Mouse (Mus musculus) ES-Bruce4 (cell line): ENCODE data around the gene Clpb. TPM values are rescaled to one million over a fixed set of nuclear protein-coding genes. Genes with fewer than 3 reads are reported as not detected.

Experiments
- H3K27ac ChIP-seq: 2 replicates; pipeline ENCODE4 v1.5.1; 2012; ENCODE audit warnings: low read length, inconsistent platforms; ENCODE audit not compliant: insufficient read depth
- H3K27me3 ChIP-seq: 2 replicates; pipeline ENCODE4 v1.6.1; 2012; ENCODE audit warnings: mild to moderate bottlenecking, low read length, inconsistent platforms; ENCODE audit not compliant: control insufficient read depth, poor library complexity, insufficient read depth, severe bottlenecking
- H3K36me3 ChIP-seq: 2 replicates; pipeline ENCODE4 v1.6.1; 2012; ENCODE audit warnings: inconsistent platforms, mild to moderate bottlenecking, low read length, moderate library complexity; ENCODE audit not compliant: control insufficient read depth, poor library complexity, insufficient read depth, severe bottlenecking
- H3K4me1 ChIP-seq: one replicate; pipeline ENCODE4 v1.8.1; 2011; ENCODE audit warnings: low read length; ENCODE audit not compliant: control insufficient read depth, insufficient read depth
- H3K4me3 ChIP-seq: 2 replicates; pipeline ENCODE4 v1.5.1; 2011; ENCODE audit warnings: low read depth, mild to moderate bottlenecking, low read length
- H3K9ac ChIP-seq: 2 replicates; pipeline ENCODE4 v1.6.1; 2012; ENCODE audit warnings: low read depth, mild to moderate bottlenecking, inconsistent platforms; ENCODE audit not compliant: poor library complexity, severe bottlenecking
- H3K9me3 ChIP-seq: replicated peaks from 2 replicates; pipeline ENCODE4 v1.6.1; 2012; ENCODE audit warnings: mild to moderate bottlenecking, low read length, inconsistent platforms; ENCODE audit not compliant: control insufficient read depth, poor library complexity, insufficient read depth, severe bottlenecking
- CTCF ChIP-seq: IDR thresholded peaks from one replicate; pipeline ENCODE4 v1.8.1; 2011; ENCODE audit warnings: low read depth, low read length
- EP300 ChIP-seq: IDR thresholded peaks from 2 replicates; pipeline ENCODE4 v1.6.1; 2011; ENCODE audit warnings: low read depth, low read length; ENCODE audit not compliant: insufficient read depth
- POLR2A ChIP-seq: IDR thresholded peaks from one replicate; pipeline ENCODE4 v1.8.1; 2011; ENCODE audit warnings: low read length; ENCODE audit not compliant: insufficient read depth
- polyA plus RNA-seq: library from polyadenylated mRNA; stranded (reverse); fragments of >200 nt; gene quantifications from 2 replicates; pipeline ENCODE4 v1.2.4, GENCODE M21; 2011; ENCODE audit warnings: low read depth; ENCODE audit not compliant: missing spikeins, insufficient read depth, insufficient read length

Clpb gene
- polyA plus RNA-seq, 1 experiment, result 58.9 TPM

DNA sequence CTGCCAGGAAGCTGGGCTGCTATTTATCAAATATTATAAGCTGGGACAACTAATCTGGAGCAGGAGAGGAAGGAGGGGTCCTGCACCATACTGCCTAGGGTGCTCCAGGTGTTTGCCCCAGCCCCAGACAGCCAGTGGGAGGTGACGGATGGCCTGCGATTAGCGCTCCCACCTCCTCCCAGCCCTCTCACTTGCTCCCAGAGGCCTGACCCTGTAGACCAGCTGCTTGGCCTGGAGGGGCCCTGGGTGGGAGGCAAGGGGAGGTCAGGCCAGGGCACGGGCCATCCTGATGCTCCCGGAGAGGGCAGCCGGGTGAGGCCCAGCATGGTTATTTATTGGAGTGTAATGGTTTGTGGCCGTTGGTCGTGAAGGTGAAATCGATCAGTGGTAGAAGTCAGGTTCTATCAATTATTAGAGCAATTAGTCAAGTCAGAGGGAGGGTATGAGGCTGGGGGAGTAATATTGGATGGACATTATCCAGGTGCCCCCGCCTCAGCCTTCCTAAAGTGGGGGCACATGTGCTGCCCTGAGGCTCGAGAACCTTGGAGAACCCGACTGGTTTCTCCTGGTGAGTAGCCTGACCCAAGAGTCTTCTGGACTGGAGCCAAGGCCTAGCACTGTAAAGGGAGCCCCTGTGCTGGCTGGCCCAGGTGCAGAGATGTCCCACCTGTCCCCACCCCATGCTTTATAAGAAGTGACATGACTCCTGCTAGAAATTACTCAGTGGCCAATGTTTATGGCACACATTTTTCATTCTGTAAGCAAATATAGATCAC is 83.3 kb downstream of the Clpb start:
- H3K4me3 ChIP-seq, result no peak overlapping the region
- H3K9ac ChIP-seq, result no peak overlapping the region
- TF ChIP-seq EP300 (no peak), POLR2A (no peak)
- no peaks in the 10 kb centered on the region for H3K9me3 ChIP-seq
- no peaks in the 10 kb centered on the region for H3K4me1 ChIP-seq
- no peaks in the 10 kb centered on the region for H3K36me3 ChIP-seq
- H3K27me3 ChIP-seq, result no peaks in the 10 kb centered on the region
- H3K27ac ChIP-seq, result no peak overlapping the region

DNA sequence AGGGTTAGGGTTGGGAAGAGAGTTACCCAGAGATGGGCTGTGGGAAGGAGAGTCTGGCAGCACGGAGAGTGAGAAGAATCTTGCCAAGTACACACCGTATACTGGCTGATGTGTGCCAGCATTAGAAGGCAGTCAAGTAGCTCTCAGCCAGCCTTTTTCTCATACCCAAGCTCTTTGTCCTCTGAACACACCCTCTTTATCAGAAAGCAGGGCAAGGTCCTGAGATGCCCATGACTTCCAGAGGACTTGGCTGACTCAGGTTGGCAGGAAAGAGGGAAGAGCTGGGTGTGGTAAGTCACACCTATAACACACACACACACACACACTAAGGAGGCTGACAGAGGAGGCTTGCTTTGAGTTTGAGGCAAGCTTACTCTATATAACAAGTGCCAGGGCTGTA is 86.8 kb downstream of the Clpb start:
- Histone ChIP-seq H3K36me3 (no peaks in the 10 kb centered on the region), H3K9ac (no peak overlapping the region), H3K4me3 (no peak overlapping the region), H3K9me3 (no peaks in the 10 kb centered on the region), H3K27me3 (no peaks in the 10 kb centered on the region), H3K4me1 (no peaks in the 10 kb centered on the region), H3K27ac (no peak overlapping the region)
- no peak for TF ChIP-seq EP300
- no peak for TF ChIP-seq POLR2A
- no peak for TF ChIP-seq CTCF

- no peaks in the 10 kb centered on the region for H3K27me3 ChIP-seq
- H3K36me3 ChIP-seq, result no peaks in the 10 kb centered on the region
- no peaks in the 10 kb centered on the region for H3K9me3 ChIP-seq
- H3K4me1 ChIP-seq, result no peaks in the 10 kb centered on the region
- H3K4me3 ChIP-seq, result no peak overlapping the region
- H3K9ac ChIP-seq, result no peak overlapping the region
- no peak overlapping the region for H3K27ac ChIP-seq
- no peak for TF ChIP-seq EP300
- no peak for TF ChIP-seq CTCF
- TF ChIP-seq POLR2A, result no peak
Observed at GRCm38 (mm10) chr7:101752346-101752745, 88.9 kb downstream of the Clpb start.

- no peaks in the 10 kb centered on the region for H3K27me3 ChIP-seq
- H3K9ac ChIP-seq, result no peak overlapping the region
- no peaks in the 10 kb centered on the region for H3K4me1 ChIP-seq
- H3K27ac ChIP-seq, result no peak overlapping the region
- no peaks in the 10 kb centered on the region for H3K36me3 ChIP-seq
- TF ChIP-seq CTCF (no peak), POLR2A (no peak), EP300 (no peak)
- H3K4me3 ChIP-seq, result no peak overlapping the region
- H3K9me3 ChIP-seq, result no peaks in the 10 kb centered on the region
Observed at GRCm38 (mm10) chr7:101753492-101753891, 90.1 kb downstream of the Clpb start.

DNA sequence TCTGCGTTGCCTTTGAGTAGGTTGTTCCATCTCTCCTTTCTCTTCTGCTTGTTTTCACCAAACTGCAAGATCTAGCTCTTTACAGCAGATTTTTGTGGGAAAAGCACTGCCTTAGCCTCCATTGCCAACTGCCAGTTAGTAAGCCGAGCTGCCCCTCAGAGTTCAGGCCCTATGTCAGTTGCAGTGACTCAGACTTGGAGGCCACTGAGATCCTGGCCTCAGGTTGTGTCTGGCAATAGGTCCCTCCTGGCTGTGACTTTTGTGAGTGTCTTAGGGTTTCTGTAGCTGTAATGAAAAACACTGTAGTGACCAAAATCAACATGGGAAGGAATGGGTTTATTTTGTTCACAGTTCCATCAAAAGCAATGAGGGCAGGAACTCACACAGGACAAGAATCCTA is 91.0 kb downstream of the Clpb start:
- H3K27ac ChIP-seq, result no peak overlapping the region
- no peaks in the 10 kb centered on the region for H3K36me3 ChIP-seq
- no peak overlapping the region for H3K9ac ChIP-seq
- no peak for TF ChIP-seq EP300
- no peak for TF ChIP-seq CTCF
- no peak for TF ChIP-seq POLR2A
- no peaks in the 10 kb centered on the region for H3K9me3 ChIP-seq
- H3K4me1 ChIP-seq, result no peaks in the 10 kb centered on the region
- H3K27me3 ChIP-seq, result no peaks in the 10 kb centered on the region
- H3K4me3 ChIP-seq, result no peak overlapping the region

DNA sequence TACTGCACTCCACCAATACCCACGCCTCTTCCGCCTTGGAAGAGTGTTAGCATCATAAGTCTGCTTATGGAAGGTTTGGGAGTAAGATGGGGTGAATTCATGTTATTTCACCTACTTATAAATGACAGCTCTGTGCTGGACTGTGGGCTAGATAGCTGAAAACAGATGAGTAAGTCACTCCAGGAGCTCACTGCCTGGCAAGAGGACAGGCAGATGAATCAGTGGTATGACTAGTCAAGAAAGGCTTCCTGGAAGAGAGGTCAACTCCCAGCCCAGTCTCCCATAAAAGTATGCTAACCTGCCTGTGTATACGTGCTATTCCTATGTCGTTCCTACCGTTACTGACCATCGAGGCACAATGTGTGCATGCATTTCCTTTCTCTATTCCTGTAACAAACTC is 91.9 kb downstream of the Clpb start:
- H3K9me3 ChIP-seq, result no peaks in the 10 kb centered on the region

More for the DNA sequence above, 91.9 kb downstream of the Clpb start:
- H3K9ac ChIP-seq, result no peak overlapping the region
- H3K27ac ChIP-seq, result no peak overlapping the region
- TF ChIP-seq POLR2A, result no peak
- TF ChIP-seq EP300, result no peak
- no peak for TF ChIP-seq CTCF
- H3K4me3 ChIP-seq, result no peak overlapping the region
- H3K36me3 ChIP-seq, result no peaks in the 10 kb centered on the region
- H3K27me3 ChIP-seq, result no peaks in the 10 kb centered on the region
- H3K4me1 ChIP-seq, result no peaks in the 10 kb centered on the region
